Mouse (Mus musculus): ENCODE results near the gene Ifnk. TPM values are rescaled to one million over a fixed set of nuclear protein-coding genes. Genes with fewer than 3 reads are reported as not detected.

Ifnk gene
- total RNA-seq, 2 experiments from 2014 or later = not detected

- no peak for DNase-seq (ENCODE audit: low spot score in 2 of 2)
Measured at GRCm38 (mm10) chr4:35187617-35188326, 35.9 kb downstream of the Ifnk start.

GRCm38 (mm10) chr4:35189794-35190193 is 37.9 kb downstream of the Ifnk start:
- no peak for DNase-seq (ENCODE audit: low spot score in 2 of 2)

DNA sequence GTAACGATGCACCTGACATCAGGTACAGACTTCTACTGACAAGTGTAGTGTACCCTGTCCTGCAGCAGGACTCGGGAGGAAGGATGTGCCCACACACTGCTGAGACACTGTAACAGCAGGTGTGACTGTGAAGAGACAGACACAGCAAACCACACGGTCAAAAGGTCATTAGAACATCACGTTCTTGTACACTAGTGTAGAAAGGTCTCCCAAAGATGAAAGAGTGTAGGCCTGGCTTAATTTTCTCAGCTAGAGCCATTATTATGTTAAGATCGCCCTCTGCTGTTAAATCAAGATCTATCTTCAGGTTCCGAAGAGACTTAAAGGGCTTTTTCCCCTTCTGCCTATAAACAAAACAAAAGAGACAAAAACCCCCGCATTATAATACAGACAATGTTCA is 40.9 kb downstream of the Ifnk start:
- no peak for DNase-seq (ENCODE audit: low spot score in 2 of 2)

- no peak for DNase-seq (ENCODE audit: low spot score in 2 of 2)
Measured at GRCm38 (mm10) chr4:35201700-35202099, 49.8 kb downstream of the Ifnk start.

Other genes starting within 250 kb of the Ifnk start
- 10 to 100 TPM; 17.4 to 21.1 TPM for gene Mob3b, start 5.4 kb downstream of the Ifnk start, total RNA-seq (2021)
- gene C9orf72, start 74.1 kb downstream of the Ifnk start, total RNA-seq (2021) = 10 to 100 TPM; 15.6 to 27.4 TPM

All from adrenal gland, adult 18-20 months (tissue).